Mouse (Mus musculus): ENCODE results near the gene Slc6a12.

Gene Slc6a12

DNA sequence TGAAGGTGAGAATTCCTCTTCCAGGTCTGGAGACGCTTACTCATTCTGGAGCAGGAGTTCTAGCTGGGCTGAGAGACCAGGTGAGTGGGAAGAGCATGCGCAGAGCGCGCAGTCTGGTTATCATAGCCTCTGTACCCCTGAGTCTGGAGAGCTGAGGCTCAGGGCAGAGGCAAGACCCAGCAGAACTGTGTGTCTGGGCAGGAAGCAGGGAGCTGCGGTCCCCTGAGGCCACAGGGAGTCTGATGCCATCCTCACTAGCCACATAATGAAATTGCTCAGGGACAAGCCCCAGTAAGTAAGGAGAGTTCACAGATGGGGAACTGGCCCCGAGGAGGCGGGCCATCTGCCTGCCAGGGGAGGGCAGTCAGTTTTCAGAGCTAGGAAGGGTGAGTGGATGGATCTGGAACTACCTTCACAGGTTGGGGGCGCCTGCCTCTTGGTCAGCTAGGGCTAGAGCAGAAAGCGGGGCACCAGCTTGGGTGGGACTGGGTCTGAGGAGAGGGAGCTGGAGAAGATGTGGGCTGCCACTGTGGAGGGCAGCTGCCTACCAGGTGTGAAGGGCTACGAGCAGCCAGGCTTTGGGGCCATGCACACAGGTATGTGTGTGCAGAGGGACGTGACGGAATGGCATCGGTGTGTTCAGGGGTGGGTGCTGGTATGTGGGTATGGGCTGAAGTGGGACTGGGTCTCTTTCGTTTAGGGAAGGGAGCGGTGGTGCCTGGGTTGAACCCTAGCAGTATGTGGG, at the start of gene Slc6a12:
TSS of gene Slc6a12 (plus strand) at position 51 of the 745 bp plus-strand sequence.
- in situ Hi-C loops (cut with MboI, MseI), result no loop called here

- in situ Hi-C loops (cut with MboI, MseI), result no loop called here
Observed at GRCm38 (mm10) chr6:121299317-121299716, 43.6 kb upstream of the Slc6a12 start.

GRCm38 (mm10) chr6:121299954-121300353, 42.9 kb upstream of the Slc6a12 start, which contains the start of gene Slc6a13:
Gene Slc6a13 (plus strand): TSS chr6:121300227.
- in situ Hi-C loops (cut with MboI, MseI), result no loop called here

GRCm38 (mm10) chr6:121300504-121300903, 42.4 kb upstream of the Slc6a12 start:
- in situ Hi-C loops (cut with MboI, MseI), result no loop called here

DNA sequence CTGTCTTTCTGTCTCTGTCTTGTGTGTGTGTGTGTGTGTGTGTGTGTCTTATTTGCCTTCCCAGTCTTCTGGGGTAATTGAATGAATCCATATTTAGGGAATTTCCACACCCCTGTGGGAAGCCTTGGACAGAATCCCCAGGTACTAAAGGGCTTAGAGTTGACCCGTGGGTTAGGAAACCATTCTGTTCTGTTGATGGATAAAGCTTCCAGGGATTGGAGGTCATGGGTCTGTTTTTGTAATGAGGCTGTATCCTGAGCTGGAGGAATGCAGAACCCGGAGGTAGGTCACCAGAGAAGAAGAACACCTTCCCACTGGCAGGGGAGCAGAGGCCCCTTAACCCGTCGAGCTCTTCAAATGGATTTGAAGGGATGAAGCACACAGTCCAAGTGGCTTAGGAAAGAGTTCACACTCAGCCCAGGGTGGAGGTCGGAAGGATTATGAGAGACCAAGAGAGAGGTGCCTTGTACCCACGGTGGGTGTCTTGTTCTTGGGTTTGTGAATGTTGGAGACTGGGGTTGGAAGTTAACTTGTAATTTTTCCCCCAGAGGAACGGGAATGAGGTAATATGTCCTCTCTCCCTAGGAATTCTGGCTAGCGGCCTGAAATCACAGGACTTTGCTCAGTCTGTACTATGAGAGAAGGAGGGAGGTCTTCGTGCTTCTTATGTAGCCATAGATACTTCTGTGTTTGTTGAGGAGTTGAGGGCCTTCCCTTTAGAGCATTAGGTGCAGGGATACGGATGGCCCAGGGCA, 39.2 kb upstream of the Slc6a12 start:
- in situ Hi-C loops (cut with MboI, MseI), result no loop called here

- in situ Hi-C loops (cut with MboI, MseI), result no loop called here
Observed at GRCm38 (mm10) chr6:121304630-121305029, 38.2 kb upstream of the Slc6a12 start.

GRCm38 (mm10) chr6:121305571-121305970, 37.3 kb upstream of the Slc6a12 start:
- in situ Hi-C loops (cut with MboI, MseI), result no loop called here

DNA sequence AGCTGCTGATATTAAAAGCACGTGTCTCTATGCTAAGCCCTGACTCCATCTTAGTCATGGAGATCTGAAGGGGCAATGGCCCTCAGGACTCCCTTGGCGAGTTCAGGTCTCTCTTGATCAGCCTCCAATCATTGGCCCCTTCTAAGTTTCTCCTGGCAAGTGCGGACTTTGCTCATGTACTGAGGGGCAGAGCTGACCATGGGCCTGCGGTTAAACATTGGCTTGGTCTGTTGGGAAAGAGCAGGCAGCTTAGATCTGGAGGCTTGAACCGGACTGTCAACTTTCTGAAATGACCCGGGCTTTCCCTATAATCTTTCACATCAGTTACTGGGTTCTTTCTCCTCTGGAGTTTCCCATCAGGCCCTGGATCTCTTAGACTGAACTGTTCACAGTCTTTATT, 31.9 kb upstream of the Slc6a12 start:
- in situ Hi-C loops (cut with MboI, MseI), result no loop called here

DNA sequence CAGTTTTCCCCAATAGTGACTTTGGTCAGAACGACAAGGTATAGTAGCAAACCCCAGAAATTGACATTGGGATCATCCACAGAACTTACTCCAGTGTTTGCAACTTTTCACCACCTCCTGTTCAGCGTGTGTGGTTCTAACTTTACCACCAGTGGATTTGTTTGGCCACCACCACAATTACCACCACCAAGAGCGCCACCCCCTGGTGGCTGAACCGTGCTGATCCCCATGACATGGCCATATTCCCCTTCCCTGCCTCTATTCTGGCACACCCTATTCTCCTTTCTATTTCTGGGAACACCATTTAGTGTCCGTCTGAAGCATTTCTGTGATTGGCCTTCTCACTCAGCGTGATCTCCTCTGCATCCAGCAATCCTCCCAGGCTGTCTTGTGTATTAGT, 23.8 kb upstream of the Slc6a12 start:
- in situ Hi-C loops (cut with MboI, MseI), result no loop called here

GRCm38 (mm10) chr6:121322381-121323110, 20.3 kb upstream of the Slc6a12 start:
- in situ Hi-C loops (cut with MboI, MseI), result no loop called here

- in situ Hi-C loops (cut with MboI, MseI), result no loop called here
Observed at GRCm38 (mm10) chr6:121325298-121325697, 17.6 kb upstream of the Slc6a12 start.

GRCm38 (mm10) chr6:121325740-121326139, 17.1 kb upstream of the Slc6a12 start:
- in situ Hi-C loops (cut with MboI, MseI), result no loop called here

- in situ Hi-C loops (cut with MboI, MseI), result no loop called here
Observed at GRCm38 (mm10) chr6:121326486-121327069, 16.3 kb upstream of the Slc6a12 start.

- in situ Hi-C loops (cut with MboI, MseI), result no loop called here
Observed at GRCm38 (mm10) chr6:121328417-121328884, 14.4 kb upstream of the Slc6a12 start.

- in situ Hi-C loops (cut with MboI, MseI), result loop anchor here (10.0 kb wide), 1 partner anchor 145 kb away; the partner anchor contains the start of gene Pex26
Observed at GRCm38 (mm10) chr6:121329848-121330508, 12.9 kb upstream of the Slc6a12 start.

DNA sequence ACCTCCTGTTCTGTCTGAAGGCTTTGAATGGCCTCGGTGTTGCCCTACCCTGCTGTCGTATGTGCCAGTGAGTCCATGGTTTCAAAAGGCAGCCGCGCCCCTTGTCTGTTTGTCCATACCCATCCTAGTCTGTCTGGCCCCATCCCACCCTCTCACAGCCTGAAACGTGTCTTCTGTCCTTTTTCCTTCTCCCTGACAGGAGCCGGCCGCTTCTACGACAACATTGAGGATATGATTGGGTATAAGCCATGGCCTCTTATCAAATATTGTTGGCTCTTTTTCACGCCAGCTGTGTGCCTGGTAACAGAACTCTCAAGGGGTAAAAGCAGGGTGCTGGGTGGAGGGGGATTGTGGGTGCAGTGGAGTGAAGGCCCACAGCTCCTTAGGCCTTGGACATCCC, 7.0 kb upstream of the Slc6a12 start:
- in situ Hi-C loops (cut with MboI, MseI), result loop anchor here (5.0 to 10.0 kb wide), 2 partner anchors 151 to 196 kb away; partner anchors contain the start of gene Pex26

DNA sequence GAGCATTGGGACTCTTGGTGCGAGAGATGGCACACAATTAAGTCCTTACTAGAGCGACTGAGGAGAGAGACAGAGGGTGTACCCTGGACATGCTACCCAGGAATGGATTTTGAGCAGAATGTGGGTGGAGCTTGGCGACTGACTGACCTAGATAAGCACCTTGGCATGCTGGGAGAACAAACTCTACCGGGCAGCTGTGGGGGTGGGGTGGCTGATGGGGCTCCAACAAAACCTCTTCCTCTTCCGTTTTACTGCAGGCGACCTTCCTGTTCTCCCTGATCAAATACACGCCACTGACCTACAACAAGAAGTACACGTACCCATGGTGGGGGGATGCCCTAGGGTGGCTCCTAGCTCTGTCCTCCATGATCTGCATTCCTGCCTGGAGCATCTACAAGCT, 6.3 kb upstream of the Slc6a12 start:
- in situ Hi-C loops (cut with MboI, MseI), result loop anchor here (5.0 to 10.0 kb wide), 2 partner anchors 152 to 196 kb away; partner anchors contain the start of gene Pex26

DNA sequence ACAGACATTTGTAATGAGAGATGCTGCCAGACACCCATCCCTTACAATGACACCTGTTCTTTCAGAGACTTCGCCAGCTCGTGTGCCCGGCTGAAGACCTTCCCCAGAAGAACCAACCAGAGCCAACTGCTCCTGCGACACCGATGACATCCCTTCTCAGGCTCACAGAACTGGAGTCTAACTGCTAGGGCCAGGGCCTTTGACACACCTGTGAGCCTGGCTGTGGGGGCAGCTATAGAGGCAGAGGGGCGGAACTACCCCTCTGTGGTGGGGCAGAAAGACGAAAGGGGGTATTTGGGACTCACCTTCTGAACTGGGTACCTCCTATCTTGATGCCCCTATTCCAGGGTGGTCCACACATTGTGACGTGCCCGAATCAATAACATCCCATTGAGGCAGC, 5.6 kb upstream of the Slc6a12 start:
- in situ Hi-C loops (cut with MboI, MseI), result loop anchor here (5.0 to 10.0 kb wide), 2 partner anchors 152 to 195 kb away; partner anchors contain the start of gene Pex26

DNA sequence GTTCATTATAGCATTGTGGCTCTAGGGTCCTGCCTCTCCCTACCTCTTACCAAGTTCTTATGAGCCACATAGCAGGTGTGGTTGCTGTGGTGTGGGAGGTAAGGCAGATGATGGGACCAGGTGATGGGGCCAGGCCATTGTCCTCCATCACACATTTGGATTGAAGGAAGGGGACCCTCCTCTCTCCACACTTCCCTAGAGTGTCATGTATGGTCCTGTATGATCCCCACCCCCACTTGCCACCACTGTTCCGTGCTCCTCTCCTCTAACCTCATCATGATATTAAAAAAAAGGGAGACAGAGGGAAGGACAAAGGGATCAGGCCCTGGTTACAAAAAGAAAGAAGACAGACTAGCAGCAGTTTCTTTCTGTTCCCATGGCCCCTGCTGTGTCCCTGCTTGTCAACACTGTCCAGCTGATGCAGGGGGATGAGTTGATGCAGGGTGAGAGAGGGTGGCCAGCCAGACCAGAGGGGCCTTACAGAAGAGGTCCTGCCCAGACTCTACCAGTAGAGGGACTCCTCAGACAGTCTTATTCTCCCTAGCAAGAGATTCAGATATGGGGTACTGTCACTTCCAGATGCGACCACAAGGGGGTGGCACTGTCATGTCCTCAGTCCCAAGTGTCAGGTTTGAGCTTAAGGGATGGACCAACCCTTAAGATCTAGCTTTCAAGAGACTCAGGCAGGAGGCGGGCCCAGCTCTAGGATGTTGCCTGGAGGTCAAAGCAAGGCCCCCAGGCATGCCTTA, 4.9 kb upstream of the Slc6a12 start:
- in situ Hi-C loops (cut with MboI, MseI), result loop anchor here (5.0 to 10.0 kb wide), 2 partner anchors 153 to 194 kb away; partner anchors contain the start of gene Pex26

DNA sequence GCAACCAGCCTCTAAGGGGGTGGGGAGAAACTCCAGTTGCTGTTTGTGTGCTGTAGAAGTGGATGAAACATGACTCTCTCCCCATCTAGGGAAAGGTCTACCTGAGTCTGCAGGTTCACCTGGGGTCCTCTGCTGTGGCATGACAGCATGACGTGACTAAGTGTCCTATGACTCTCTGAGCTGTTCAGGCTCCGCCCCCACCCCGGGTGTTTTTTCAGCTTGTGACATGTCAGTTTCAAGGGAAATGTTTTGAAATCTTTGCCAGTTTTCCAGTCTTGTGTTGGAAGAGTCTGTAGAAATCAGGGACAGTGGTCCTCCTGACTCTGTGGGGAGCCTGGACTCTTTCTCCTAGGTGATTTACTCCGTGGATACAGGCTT, 4.4 kb upstream of the Slc6a12 start:
- in situ Hi-C loops (cut with MboI, MseI), result loop anchor here (5.0 to 10.0 kb wide), 2 partner anchors 154 to 194 kb away; partner anchors contain the start of gene Pex26

Measured in T-helper 1 cell (primary cell).